Mouse (Mus musculus): ENCODE data around the gene Pdcd5. TPM values are rescaled to one million over a fixed set of nuclear protein-coding genes. Genes with fewer than 3 reads are reported as not detected.

Pdcd5 gene
- polyA plus RNA-seq, 1 experiment, result 32.6 TPM

- DNase-seq (ENCODE audit: low read depth in 1 of 2, low spot score in 2 of 2), result no peak
- Histone ChIP-seq H3K36me3 (ENCODE audit: control insufficient read depth, insufficient read depth, low read length) (peaks cover 25% of the 10 kb centered on the region), H3K27me3 (ENCODE audit: control insufficient read depth, insufficient read depth, low read length) (no peaks in the 10 kb centered on the region), H3K27ac (ENCODE audit: insufficient read depth, low read length) (no peak overlapping the region), H3K4me3 (ENCODE audit: extremely low read depth, insufficient read depth, insufficient read length) (no peak overlapping the region), H3K4me1 (ENCODE audit: control insufficient read depth, insufficient read depth, insufficient read length) (no peaks in the 10 kb centered on the region)
- WGBS, result 92% methylated on average over 10 of the region's 10 CpGs
- TF ChIP-seq POLR2A (IDR thresholded peaks at IDR 0.05; ENCODE audit: low read depth, low read length) (no peak), CTCF (IDR thresholded peaks at IDR 0.05; ENCODE audit: extremely low read depth, insufficient read depth, insufficient read length, insufficient replicate concordance) (no peak)
These were observed 24.7 kb downstream of the Pdcd5 start for GRCm38 (mm10) chr7:35622626-35623025.

DNA sequence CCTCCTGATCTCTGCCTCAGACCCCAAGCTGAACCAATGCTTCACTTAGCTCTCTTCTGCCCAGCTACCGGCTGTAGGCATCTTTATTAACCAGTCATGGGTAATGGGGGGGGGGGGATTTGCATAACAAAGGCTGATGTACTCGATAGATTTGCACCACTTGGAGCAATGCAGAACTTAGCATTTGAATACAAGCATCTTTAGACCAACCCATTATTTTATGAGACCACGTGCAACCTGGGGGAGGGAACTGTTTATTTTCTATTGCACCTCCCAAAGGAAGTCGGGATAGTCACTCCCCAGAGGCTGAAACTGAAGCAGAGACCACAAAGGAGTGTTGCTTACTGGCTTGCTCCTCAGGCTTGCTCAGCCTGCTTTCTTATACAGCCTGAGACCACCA is 29.8 kb downstream of the Pdcd5 start:
- no peak for DNase-seq (ENCODE audit: low read depth in 1 of 2, low spot score in 2 of 2)
- H3K36me3 ChIP-seq (ENCODE audit: control insufficient read depth, insufficient read depth, low read length), result peaks cover 19% of the 10 kb centered on the region
- H3K4me1 ChIP-seq (ENCODE audit: control insufficient read depth, insufficient read depth, insufficient read length), result no peaks in the 10 kb centered on the region
- no peak overlapping the region for H3K27ac ChIP-seq (ENCODE audit: insufficient read depth, low read length)
- no peak for TF ChIP-seq CTCF (IDR thresholded peaks at IDR 0.05; ENCODE audit: extremely low read depth, insufficient read depth, insufficient read length, insufficient replicate concordance)
- TF ChIP-seq POLR2A (IDR thresholded peaks at IDR 0.05; ENCODE audit: low read depth, low read length), result no peak
- H3K27me3 ChIP-seq (ENCODE audit: control insufficient read depth, insufficient read depth, low read length), result no peaks in the 10 kb centered on the region
- no peak overlapping the region for H3K4me3 ChIP-seq (ENCODE audit: extremely low read depth, insufficient read depth, insufficient read length)
- WGBS, result 83% methylated on average over 4 of the region's 4 CpGs

GRCm38 (mm10) chr7:35609245-35609644 is 38.1 kb downstream of the Pdcd5 start:
- Histone ChIP-seq H3K4me1 (ENCODE audit: control insufficient read depth, insufficient read depth, insufficient read length) (no peaks in the 10 kb centered on the region), H3K27me3 (ENCODE audit: control insufficient read depth, insufficient read depth, low read length) (no peaks in the 10 kb centered on the region), H3K27ac (ENCODE audit: insufficient read depth, low read length) (no peak overlapping the region), H3K36me3 (ENCODE audit: control insufficient read depth, insufficient read depth, low read length) (peaks cover 11% of the 10 kb centered on the region), H3K4me3 (ENCODE audit: extremely low read depth, insufficient read depth, insufficient read length) (no peak overlapping the region)
- DNase-seq (ENCODE audit: low read depth in 1 of 2, low spot score in 2 of 2), result no peak
- TF ChIP-seq POLR2A (IDR thresholded peaks at IDR 0.05; ENCODE audit: low read depth, low read length), result no peak
- no peak for TF ChIP-seq CTCF (IDR thresholded peaks at IDR 0.05; ENCODE audit: extremely low read depth, insufficient read depth, insufficient read length, insufficient replicate concordance)
- 73% methylated on average over 10 of the region's 10 CpGs for WGBS

DNA sequence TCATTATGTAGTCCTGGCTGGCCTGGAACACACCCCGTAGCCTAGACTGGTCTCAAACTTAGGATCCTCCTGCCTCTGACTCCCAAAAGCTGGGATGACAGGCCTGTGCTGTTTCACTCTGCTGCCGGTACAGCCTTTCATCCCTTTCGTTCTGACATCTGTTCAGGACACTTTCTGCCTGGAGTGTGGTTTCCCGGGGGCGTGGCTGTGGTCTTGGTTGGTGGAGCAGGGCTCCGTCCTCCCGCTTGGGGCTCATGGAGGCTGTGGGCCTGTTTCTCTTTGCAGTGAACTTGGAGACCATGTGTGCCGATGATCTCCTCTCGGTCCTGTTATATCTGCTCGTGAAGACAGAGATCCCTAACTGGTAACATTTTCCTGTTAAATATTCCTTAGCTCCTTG is 40.5 kb downstream of the Pdcd5 start:
- Histone ChIP-seq H3K27ac (ENCODE audit: insufficient read depth, low read length) (no peak overlapping the region), H3K27me3 (ENCODE audit: control insufficient read depth, insufficient read depth, low read length) (no peaks in the 10 kb centered on the region), H3K36me3 (ENCODE audit: control insufficient read depth, insufficient read depth, low read length) (peaks cover 13% of the 10 kb centered on the region), H3K4me3 (ENCODE audit: extremely low read depth, insufficient read depth, insufficient read length) (no peak overlapping the region), H3K4me1 (ENCODE audit: control insufficient read depth, insufficient read depth, insufficient read length) (no peaks in the 10 kb centered on the region)
- 34% methylated on average over 10 of the region's 10 CpGs for WGBS
- no peak for DNase-seq (ENCODE audit: low read depth in 1 of 2, low spot score in 2 of 2)
- TF ChIP-seq CTCF (IDR thresholded peaks at IDR 0.05; ENCODE audit: extremely low read depth, insufficient read depth, insufficient read length, insufficient replicate concordance), result no peak
- TF ChIP-seq POLR2A (IDR thresholded peaks at IDR 0.05; ENCODE audit: low read depth, low read length), result no peak

GRCm38 (mm10) chr7:35602766-35603165 is 44.6 kb downstream of the Pdcd5 start:
- Histone ChIP-seq H3K36me3 (ENCODE audit: control insufficient read depth, insufficient read depth, low read length) (peaks cover 4% of the 10 kb centered on the region; the same call in 1 of the 2 replicates), H3K4me3 (ENCODE audit: extremely low read depth, insufficient read depth, insufficient read length) (no peak overlapping the region), H3K27ac (ENCODE audit: insufficient read depth, low read length) (no peak overlapping the region), H3K4me1 (ENCODE audit: control insufficient read depth, insufficient read depth, insufficient read length) (no peaks in the 10 kb centered on the region), H3K27me3 (ENCODE audit: control insufficient read depth, insufficient read depth, low read length) (no peaks in the 10 kb centered on the region)
- WGBS, result 85% methylated on average over 5 of the region's 5 CpGs
- no peak for DNase-seq (ENCODE audit: low read depth in 1 of 2, low spot score in 2 of 2)
- no peak for TF ChIP-seq POLR2A (IDR thresholded peaks at IDR 0.05; ENCODE audit: low read depth, low read length)
- no peak for TF ChIP-seq CTCF (IDR thresholded peaks at IDR 0.05; ENCODE audit: extremely low read depth, insufficient read depth, insufficient read length, insufficient replicate concordance)

DNA sequence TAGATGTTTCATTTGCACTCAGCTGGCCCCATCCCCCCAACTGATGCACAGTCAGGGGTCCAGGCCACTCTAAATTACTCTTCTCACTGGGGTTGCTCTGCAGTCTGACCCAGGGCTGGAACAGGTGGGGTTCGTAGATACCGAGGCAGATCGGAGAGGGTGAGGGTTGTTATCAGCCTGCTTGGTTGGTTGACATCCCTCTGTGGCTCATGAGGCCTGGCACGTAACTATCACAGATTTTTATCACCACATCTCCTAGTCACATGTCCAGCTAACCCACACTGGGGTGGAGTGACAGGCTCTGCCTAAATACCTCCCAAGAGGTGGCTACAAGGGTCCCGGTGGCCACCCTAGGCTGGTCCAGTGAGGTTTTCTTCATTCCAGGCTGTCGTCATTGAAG is 46.2 kb downstream of the Pdcd5 start:
- no peaks in the 10 kb centered on the region for H3K27me3 ChIP-seq (ENCODE audit: control insufficient read depth, insufficient read depth, low read length)
- DNase-seq (ENCODE audit: low read depth in 1 of 2, low spot score in 2 of 2), result no peak
- H3K4me1 ChIP-seq (ENCODE audit: control insufficient read depth, insufficient read depth, insufficient read length), result no peaks in the 10 kb centered on the region
- peaks cover 2% of the 10 kb centered on the region; the same call in 1 of the 2 replicates for H3K36me3 ChIP-seq (ENCODE audit: control insufficient read depth, insufficient read depth, low read length)
- 91% methylated on average over 6 of the region's 6 CpGs for WGBS
- H3K4me3 ChIP-seq (ENCODE audit: extremely low read depth, insufficient read depth, insufficient read length), result no peak overlapping the region
- no peak for TF ChIP-seq POLR2A (IDR thresholded peaks at IDR 0.05; ENCODE audit: low read depth, low read length)
- no peak for TF ChIP-seq CTCF (IDR thresholded peaks at IDR 0.05; ENCODE audit: extremely low read depth, insufficient read depth, insufficient read length, insufficient replicate concordance)
- H3K27ac ChIP-seq (ENCODE audit: insufficient read depth, low read length), result no peak overlapping the region

GRCm38 (mm10) chr7:35600031-35600430 is 47.3 kb downstream of the Pdcd5 start:
- H3K27me3 ChIP-seq (ENCODE audit: control insufficient read depth, insufficient read depth, low read length), result no peaks in the 10 kb centered on the region
- H3K27ac ChIP-seq (ENCODE audit: insufficient read depth, low read length), result no peak overlapping the region
- no peak for DNase-seq (ENCODE audit: low read depth in 1 of 2, low spot score in 2 of 2)
- peaks cover 2% of the 10 kb centered on the region; the same call in 1 of the 2 replicates for H3K36me3 ChIP-seq (ENCODE audit: control insufficient read depth, insufficient read depth, low read length)
- no peaks in the 10 kb centered on the region for H3K4me1 ChIP-seq (ENCODE audit: control insufficient read depth, insufficient read depth, insufficient read length)
- WGBS, result 89% methylated on average over 10 of the region's 10 CpGs
- TF ChIP-seq CTCF (IDR thresholded peaks at IDR 0.05; ENCODE audit: extremely low read depth, insufficient read depth, insufficient read length, insufficient replicate concordance), result no peak
- no peak for TF ChIP-seq POLR2A (IDR thresholded peaks at IDR 0.05; ENCODE audit: low read depth, low read length)
- no peak overlapping the region for H3K4me3 ChIP-seq (ENCODE audit: extremely low read depth, insufficient read depth, insufficient read length)
